Mouse (Mus musculus) kidney, embryonic 14.5 days (tissue): ENCODE results near the gene Cdc6. TPM values are rescaled to one million over a fixed set of nuclear protein-coding genes. Genes with fewer than 3 reads are reported as not detected.

Experiments
- ATAC-seq: fragments of 200-750 bp; cut with Nextera tagmentation; 2 replicates; pipeline ENCODE4 v1.8.0; 2017; ENCODE audit warnings: moderate number of reproducible peaks, mild to moderate bottlenecking, moderate TSS enrichment, moderate library complexity; ENCODE audit not compliant: low FRiP score, low TSS enrichment
- H3K27ac ChIP-seq: fragments of 300-500 bp; sonication (generic); 2 replicates; pipeline ENCODE4 v1.5.1; 2014; ENCODE audit warnings: low read depth, mild to moderate bottlenecking, low read length, moderate library complexity, mixed read lengths
- H3K27me3 ChIP-seq: fragments of 300-500 bp; sonication (generic); 2 replicates; pipeline ENCODE4 v1.6.1; 2014; ENCODE audit warnings: mild to moderate bottlenecking, low read length; ENCODE audit not compliant: control insufficient read depth, insufficient read depth
- H3K36me3 ChIP-seq: fragments of 300-500 bp; sonication (generic); 2 replicates; pipeline ENCODE4 v1.6.1; 2014; ENCODE audit warnings: low read length, mixed read lengths; ENCODE audit not compliant: control insufficient read depth, insufficient read depth
- H3K4me1 ChIP-seq: fragments of 300-500 bp; sonication (generic); 2 replicates; pipeline ENCODE4 v1.6.1; 2014; ENCODE audit warnings: low read length, mixed read lengths; ENCODE audit not compliant: control insufficient read depth, insufficient read depth
- H3K4me2 ChIP-seq: fragments of 300-500 bp; sonication (generic); replicated peaks from 2 replicates; pipeline ENCODE4 v1.6.1; 2014; ENCODE audit warnings: low read depth, mild to moderate bottlenecking, low read length
- H3K4me3 ChIP-seq: fragments of 300-500 bp; sonication (generic); 2 replicates; pipeline ENCODE4 v1.5.1; 2014; ENCODE audit warnings: mild to moderate bottlenecking, low read length
- H3K9ac ChIP-seq: fragments of 300-500 bp; sonication (generic); 2 replicates; pipeline ENCODE4 v1.6.1; 2014; ENCODE audit warnings: low read depth, mild to moderate bottlenecking, low read length, moderate library complexity
- H3K9me3 ChIP-seq: fragments of 300-500 bp; sonication (generic); 2 replicates; pipeline ENCODE4 v1.6.1; 2016; ENCODE audit warnings: low read length; ENCODE audit not compliant: control insufficient read depth
- WGBS: fragments of 180-500 bp; shearing (Covaris S2); extraction: QIAGEN DNeasy Blood & Tissue Kit; methylation state at CpG from one replicate; pipeline ENCODE4 v1.1.7; 2014; 5-methylcytosine and 5-hydroxymethylcytosine counted together
- polyA plus RNA-seq: library from polyadenylated mRNA; unstranded; fragments of >200 nt; fragmentation: Nextera tagmentation; extraction: Ambion mirVana; gene quantifications from 2 replicates; pipeline ENCODE4 v1.2.1, GENCODE M21; 2014

Gene Cdc6
- polyA plus RNA-seq, 1 experiment from 2014 or later, result 44.1 TPM

DNA sequence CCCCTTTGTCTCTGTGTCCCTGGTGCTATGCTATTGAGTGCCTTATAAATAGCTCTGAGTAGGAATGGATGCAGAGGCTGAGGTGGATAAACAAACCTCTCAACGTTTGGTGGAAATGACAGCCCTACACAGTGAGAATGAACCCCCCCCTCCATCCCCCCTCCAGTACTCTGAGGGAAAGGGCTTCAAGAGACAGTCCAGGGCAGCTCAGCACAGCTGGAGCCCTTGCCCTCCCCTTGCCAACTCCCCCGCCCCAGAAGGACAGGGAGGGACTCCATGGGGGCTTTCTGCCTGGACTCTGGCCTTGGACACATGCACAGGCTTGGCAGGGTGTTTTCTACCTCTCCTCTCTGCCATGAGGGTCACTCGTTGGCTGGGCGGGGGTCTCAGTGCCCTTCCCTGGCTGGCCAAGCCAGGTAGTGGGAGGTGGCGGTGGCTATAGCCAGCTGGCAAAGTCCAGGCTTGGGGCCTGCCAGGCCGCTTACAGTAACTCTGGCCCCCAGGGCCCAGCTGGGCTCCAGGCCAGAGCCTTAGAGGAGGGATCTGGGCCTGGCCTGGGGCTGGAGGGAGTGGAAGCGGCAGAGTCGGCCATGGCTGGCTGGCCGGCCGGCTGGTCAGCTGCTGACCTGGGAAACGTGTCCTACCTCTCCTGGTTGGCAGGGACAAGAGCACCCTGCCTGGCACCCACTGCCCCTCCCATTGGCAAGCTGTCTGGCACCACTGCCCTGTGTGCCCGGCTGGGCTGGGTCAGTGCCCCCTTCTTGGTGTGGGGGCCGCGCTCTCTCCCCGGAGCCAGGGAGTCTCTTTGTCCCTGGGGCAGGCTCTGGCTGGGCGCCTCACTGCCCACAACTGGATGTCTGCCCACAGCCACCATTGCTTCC lies 43.7 kb downstream of the Cdc6 start:
- H3K27ac ChIP-seq, result peak overlapping the region; percentile 57; the same call in 1 of the 2 replicates
- H3K9ac ChIP-seq, result peak overlapping the region; percentile 42; the same call in 1 of the 2 replicates
- peak; percentile 30; the same call in 1 of the 2 replicates for ATAC-seq
- no peak overlapping the region for H3K4me3 ChIP-seq
- H3K4me2 ChIP-seq, result peak overlapping the region; percentile 5; the same call in 1 of the 2 replicates
- 64% methylated on average over 13 of the region's 16 CpGs for WGBS
- H3K9me3 ChIP-seq, result no peaks in the 10 kb centered on the region
- H3K36me3 ChIP-seq, result peaks cover 21% of the 10 kb centered on the region
- no peaks in the 10 kb centered on the region for H3K27me3 ChIP-seq
- H3K4me1 ChIP-seq, result peaks cover 61% of the 10 kb centered on the region

DNA sequence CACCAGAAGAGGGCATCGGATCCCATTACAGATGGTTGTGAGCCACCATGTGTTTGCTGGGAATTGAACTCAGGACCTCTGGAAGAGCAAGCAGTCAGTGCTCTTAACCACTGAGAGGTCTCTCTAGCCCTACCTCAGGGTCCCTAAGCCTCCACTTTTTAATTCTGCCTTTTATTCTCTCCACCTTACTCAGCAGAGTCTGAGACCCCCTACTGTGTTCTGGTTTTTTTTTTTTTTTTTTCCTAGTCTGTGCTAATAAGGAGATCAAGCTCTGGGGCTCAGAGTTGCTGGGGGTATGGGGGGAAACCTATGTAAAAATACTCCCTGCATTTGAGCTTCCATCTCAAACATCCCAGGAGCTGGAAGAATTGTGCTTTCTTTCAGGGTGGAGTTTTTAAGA lies 44.5 kb downstream of the Cdc6 start:
- Histone ChIP-seq H3K27me3 (no peaks in the 10 kb centered on the region), H3K9me3 (no peaks in the 10 kb centered on the region), H3K9ac (no peak overlapping the region), H3K27ac (no peak overlapping the region), H3K4me1 (peaks cover 62% of the 10 kb centered on the region), H3K4me2 (no peak overlapping the region), H3K36me3 (peaks cover 24% of the 10 kb centered on the region), H3K4me3 (no peak overlapping the region)
- ATAC-seq, result no peak
- WGBS, result 90% methylated on average over 1 of the region's 1 CpGs

DNA sequence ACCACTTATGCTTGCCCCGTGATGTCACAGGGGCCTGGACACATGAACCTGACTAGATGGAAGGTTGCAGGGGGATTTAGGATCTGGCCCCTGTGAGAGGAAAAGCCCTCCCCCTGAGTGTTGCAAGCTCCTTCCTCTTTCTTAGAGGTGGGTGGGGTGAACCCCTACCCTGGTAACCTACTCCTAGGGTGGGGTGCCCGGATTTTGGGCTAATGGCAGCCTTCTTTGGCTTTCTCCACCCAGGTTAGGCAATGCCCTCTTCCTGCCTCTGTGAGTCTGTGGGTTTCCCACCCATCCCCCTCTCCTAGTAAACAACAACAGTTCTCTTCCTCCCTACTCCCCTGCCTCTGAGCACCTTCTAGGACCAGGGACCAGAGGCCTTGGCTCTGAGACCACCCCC lies 45.1 kb downstream of the Cdc6 start:
- no peak for ATAC-seq
- H3K4me1 ChIP-seq, result peaks cover 56% of the 10 kb centered on the region
- no peak overlapping the region for H3K4me2 ChIP-seq
- H3K27me3 ChIP-seq, result no peaks in the 10 kb centered on the region
- no peak overlapping the region for H3K4me3 ChIP-seq
- no peak overlapping the region for H3K27ac ChIP-seq
- H3K36me3 ChIP-seq, result peaks cover 20% of the 10 kb centered on the region
- WGBS, result 64% methylated on average over 2 of the region's 2 CpGs
- no peak overlapping the region for H3K9ac ChIP-seq
- no peaks in the 10 kb centered on the region for H3K9me3 ChIP-seq

GRCm38 (mm10) chr11:98953361-98953760 lies 45.8 kb downstream of the Cdc6 start:
- Histone ChIP-seq H3K9me3 (no peaks in the 10 kb centered on the region), H3K4me3 (no peak overlapping the region), H3K9ac (no peak overlapping the region), H3K4me2 (no peak overlapping the region), H3K4me1 (peaks cover 53% of the 10 kb centered on the region), H3K36me3 (peaks cover 20% of the 10 kb centered on the region), H3K27ac (no peak overlapping the region), H3K27me3 (no peaks in the 10 kb centered on the region)
- no peak for ATAC-seq
- WGBS, result 8% methylated on average over 2 of the region's 2 CpGs

DNA sequence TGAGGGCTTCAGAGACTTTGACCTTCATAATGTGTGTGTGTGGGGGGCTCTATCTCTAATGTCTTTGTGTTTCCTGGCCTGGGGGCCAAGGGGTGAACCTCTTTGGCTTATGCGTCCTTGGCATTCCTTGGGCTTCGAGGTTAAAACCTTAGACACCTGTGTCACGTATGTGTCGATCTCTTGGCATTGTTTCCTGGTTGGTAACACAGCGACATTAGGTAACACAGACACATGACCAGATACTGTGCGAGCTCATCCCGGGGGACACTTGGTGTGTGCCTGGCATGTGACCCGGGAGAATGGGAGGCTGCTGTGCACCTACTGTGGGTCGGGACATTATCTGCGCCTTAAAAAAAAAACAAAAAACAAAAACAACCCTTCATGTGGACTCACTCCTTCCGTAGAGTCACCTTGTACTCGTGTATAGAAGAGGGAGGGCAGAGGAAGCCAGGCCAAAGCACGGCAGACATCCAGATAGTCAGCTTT lies 46.3 kb downstream of the Cdc6 start:
- peaks cover 55% of the 10 kb centered on the region for H3K4me1 ChIP-seq
- no peak overlapping the region for H3K4me3 ChIP-seq
- H3K27ac ChIP-seq, result peak overlapping the region; percentile 51; the same call in 1 of the 2 replicates
- peaks cover 20% of the 10 kb centered on the region for H3K36me3 ChIP-seq
- ATAC-seq, result no peak
- H3K9ac ChIP-seq, result no peak overlapping the region
- no peak overlapping the region; the same call in 1 of the 2 replicates for H3K4me2 ChIP-seq
- no peaks in the 10 kb centered on the region for H3K27me3 ChIP-seq
- no peaks in the 10 kb centered on the region for H3K9me3 ChIP-seq
- WGBS, result 28% methylated on average over 13 of the region's 13 CpGs

- 3% methylated on average over 10 of the region's 10 CpGs for WGBS
- peak overlapping the region; percentile 6; the same call in 1 of the 2 replicates for H3K4me3 ChIP-seq
- peak; percentile 79 for ATAC-seq
Observed at GRCm38 (mm10) chr11:98954373-98954772, 46.8 kb downstream of the Cdc6 start.

DNA sequence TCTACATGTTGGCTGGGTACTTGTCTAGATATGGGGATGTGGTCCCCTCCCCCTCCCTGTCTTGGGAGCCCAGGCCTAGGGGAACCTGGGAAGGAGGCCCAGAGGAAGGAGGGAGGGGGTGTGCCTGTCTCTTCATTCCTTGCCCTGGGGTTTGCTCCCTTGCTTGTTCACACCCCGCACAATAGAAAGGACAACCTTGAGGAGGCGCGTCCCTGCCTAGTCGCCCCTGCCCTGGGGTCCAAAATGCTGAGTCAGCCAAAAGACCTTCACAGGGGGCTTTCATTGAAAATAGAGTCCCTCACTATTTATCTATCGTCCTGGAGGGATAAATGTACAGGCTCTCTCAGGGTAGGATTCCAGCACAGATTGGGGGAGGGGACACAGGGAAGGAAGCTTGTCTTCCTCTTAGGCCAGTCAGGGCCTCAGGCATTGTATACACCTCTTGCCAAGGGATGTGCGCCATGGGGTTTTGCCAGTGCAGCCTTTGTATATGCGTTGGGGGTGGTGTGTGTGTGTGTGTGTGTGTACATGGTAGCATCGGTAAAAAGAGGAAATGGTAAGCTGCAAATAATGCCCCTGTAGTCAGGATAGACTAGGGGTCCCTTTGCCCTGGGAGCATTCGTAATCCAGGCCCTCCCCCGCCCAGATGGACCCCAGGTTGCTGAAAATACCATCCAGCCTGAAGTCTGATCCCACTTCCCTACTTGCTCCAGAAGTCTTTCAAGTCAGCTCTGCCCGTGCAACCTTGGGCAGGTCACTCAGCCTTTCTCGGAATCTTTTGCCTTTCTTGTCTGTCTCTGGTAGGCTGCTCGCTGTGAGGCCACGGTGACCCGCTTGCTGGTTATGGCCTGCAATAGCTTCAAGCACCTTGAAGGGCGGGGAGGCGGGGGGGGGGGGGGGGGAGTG lies 47.5 kb downstream of the Cdc6 start:
- 18% methylated on average over 17 of the region's 17 CpGs for WGBS
- Histone ChIP-seq H3K4me3 (peak overlapping the region; percentile 6; the same call in 1 of the 2 replicates), H3K4me2 (peak overlapping the region; percentile 9), H3K9me3 (no peaks in the 10 kb centered on the region), H3K9ac (0 out of 2 replicates have a peak overlapping the region, but pooled peaks have one; percentile 20), H3K36me3 (peaks cover 19% of the 10 kb centered on the region), H3K27me3 (no peaks in the 10 kb centered on the region), H3K27ac (peak overlapping the region; percentile 51), H3K4me1 (peaks cover 66% of the 10 kb centered on the region)
- peak; percentile 43 for ATAC-seq

More at GRCm38 (mm10) chr11:98954373-98954772, 46.8 kb downstream of the Cdc6 start:
- no peaks in the 10 kb centered on the region for H3K27me3 ChIP-seq
- H3K4me2 ChIP-seq, result peak overlapping the region; percentile 9
- 0 out of 2 replicates have a peak overlapping the region, but pooled peaks have one; percentile 20 for H3K9ac ChIP-seq
- peak overlapping the region; percentile 51 for H3K27ac ChIP-seq
- H3K4me1 ChIP-seq, result peaks cover 60% of the 10 kb centered on the region
- peaks cover 20% of the 10 kb centered on the region for H3K36me3 ChIP-seq
- H3K9me3 ChIP-seq, result no peaks in the 10 kb centered on the region

DNA sequence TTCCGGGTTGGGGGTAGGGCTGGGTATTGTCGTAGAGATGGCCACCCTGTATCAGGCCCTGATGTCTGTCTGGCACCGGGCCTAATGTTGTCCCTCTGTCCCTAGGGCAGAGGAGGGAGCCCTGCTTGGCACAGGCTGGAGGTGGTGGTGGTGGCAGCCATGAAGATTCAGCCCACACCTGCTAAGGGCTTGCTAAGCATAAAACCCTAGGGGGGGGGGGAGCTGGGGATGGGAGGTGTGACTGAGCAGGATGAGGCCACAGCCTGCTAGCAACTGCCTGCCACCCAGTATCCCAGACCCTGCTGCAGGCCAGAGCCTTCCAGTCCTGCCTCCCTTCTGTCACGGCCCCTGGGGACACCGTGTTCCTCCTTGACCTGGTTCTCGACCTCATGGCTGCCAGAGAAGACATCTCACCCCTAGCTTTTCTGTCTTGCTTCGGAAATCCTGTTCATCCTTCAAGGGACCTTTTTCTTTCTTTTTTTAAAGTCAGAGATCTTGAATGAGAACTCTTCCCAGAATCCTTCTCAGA lies 48.2 kb downstream of the Cdc6 start:
- H3K4me2 ChIP-seq, result no peak overlapping the region
- peaks cover 63% of the 10 kb centered on the region for H3K4me1 ChIP-seq
- ATAC-seq, result no peak
- no peaks in the 10 kb centered on the region for H3K27me3 ChIP-seq
- no peak overlapping the region for H3K4me3 ChIP-seq
- WGBS, result 23% methylated on average over 7 of the region's 7 CpGs
- peaks cover 12% of the 10 kb centered on the region for H3K36me3 ChIP-seq
- H3K27ac ChIP-seq, result peak overlapping the region; percentile 51; the same call in 1 of the 2 replicates
- no peak overlapping the region for H3K9ac ChIP-seq
- H3K9me3 ChIP-seq, result no peaks in the 10 kb centered on the region
